Mouse (Mus musculus) kidney, adult 9 months (tissue): ENCODE measurements around the gene Spast.

ENCODE experiments used
- DNase-seq: peaks from one replicate; pipeline ENCODE4 v3.0.0; 2022

Gene Spast

DNA sequence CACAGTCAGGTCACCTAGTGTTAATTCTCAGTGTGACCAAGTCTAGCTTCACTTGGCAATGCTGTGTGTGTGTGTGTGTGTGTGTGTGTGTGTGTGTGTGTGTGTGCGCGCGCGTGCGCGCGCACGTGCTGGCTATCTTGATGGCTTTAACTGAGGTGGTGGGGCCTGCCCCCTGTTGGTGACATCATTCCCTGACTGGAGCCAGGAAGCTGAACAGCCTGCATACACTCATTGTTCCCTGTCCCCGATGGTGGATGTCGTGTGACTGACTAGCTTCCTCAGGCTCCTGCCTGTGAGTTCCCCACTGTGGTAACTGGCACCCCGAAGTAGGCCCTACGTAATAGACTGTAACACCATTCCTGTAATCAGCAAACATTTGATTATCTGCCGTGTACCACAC, 92.7 kb downstream of the Spast start:
- DNase-seq, result peak; percentile 5

DNA sequence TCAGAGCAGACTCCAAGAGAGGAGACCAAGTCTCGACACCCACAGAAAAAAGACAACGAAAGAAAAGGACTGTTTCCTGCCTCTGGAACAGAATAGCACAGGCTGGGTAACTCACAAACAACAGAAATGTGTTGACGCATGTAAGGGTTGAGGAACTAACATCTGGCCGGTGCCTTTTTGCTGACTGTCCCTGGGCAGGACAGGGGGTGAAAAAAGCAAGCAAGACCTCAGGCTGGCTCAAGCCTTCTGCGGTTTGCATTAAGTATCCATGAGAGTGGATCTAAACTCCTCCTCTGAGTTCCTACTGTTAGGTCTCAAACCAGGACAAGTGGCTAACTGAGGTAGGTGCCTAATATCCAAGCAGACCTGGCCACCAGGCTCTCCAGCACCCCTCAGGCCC, 93.8 kb downstream of the Spast start:
- DNase-seq, result no peak

DNA sequence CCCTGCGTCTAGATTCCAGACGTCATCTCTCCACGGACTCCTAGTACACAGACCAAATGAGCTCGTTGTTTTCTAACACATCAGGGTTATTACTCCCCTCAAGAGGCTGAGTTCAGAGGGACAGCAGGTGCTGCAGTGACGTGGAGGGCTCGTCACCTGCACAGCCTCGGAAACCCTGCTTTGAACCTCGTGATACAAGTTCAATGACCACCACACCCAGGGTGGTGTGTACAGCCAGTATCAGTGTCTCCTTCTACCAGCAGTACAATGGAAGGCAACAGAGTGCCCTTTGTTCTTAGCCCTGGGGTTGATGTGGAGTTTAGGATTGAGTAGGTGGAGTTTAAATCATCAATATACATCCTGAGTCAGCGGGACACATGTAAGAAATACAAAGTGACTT, 99.0 kb downstream of the Spast start:
- no peak for DNase-seq

DNA sequence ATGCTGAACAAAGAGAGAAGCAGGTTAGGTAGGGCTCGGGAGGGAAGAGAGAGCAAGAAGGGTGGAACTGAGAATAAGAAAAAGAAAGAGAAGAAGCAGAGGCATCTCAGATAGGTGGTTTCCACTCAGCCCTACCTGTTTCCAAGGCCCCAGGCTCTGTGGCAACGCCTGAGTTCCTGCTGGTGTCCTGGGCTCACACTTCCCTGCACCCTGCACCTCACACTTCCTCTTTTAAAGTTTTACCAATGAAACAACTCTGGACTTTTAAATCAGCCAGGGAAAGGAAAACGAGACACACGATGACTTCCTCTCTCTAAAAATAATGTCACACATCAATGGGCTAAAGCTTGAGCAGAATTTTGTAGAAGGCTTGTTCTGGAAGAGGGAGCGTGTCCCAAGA, 101.7 kb downstream of the Spast start:
- DNase-seq, result no peak
